Mouse (Mus musculus) heart, embryonic 13.5 days (tissue): ENCODE results near the gene Tmem182. TPM values are rescaled to one million over a fixed set of nuclear protein-coding genes. Genes with fewer than 3 reads are reported as not detected.

Experiments
- ATAC-seq: fragments of 200-750 bp; cut with Nextera tagmentation; 2 replicates; pipeline ENCODE4 v1.8.0; 2017; ENCODE audit warnings: moderate TSS enrichment; ENCODE audit not compliant: insufficient number of reproducible peaks, low FRiP score, low TSS enrichment; ENCODE audit errors: extremely low read depth
- H3K27ac ChIP-seq: fragments of 300-500 bp; sonication (generic); replicated peaks from 2 replicates; pipeline ENCODE4 v1.5.1; 2015; ENCODE audit warnings: moderate library complexity, mild to moderate bottlenecking, inconsistent platforms
- H3K27me3 ChIP-seq: fragments of 300-500 bp; sonication (generic); replicated peaks from 2 replicates; pipeline ENCODE4 v1.6.1; 2015; ENCODE audit warnings: mild to moderate bottlenecking, inconsistent platforms
- H3K36me3 ChIP-seq: fragments of 300-500 bp; sonication (generic); 2 replicates; pipeline ENCODE4 v1.6.1; 2015; ENCODE audit warnings: mild to moderate bottlenecking, inconsistent platforms
- H3K4me1 ChIP-seq: fragments of 300-500 bp; sonication (generic); 2 replicates; pipeline ENCODE4 v1.6.1; 2015; ENCODE audit warnings: inconsistent platforms
- H3K4me2 ChIP-seq: fragments of 300-500 bp; sonication (generic); 2 replicates; pipeline ENCODE4 v1.6.1; 2015; ENCODE audit warnings: inconsistent platforms, mild to moderate bottlenecking, moderate library complexity
- H3K4me3 ChIP-seq: fragments of 300-500 bp; sonication (generic); 2 replicates; pipeline ENCODE4 v1.5.1; 2015; ENCODE audit warnings: moderate library complexity, mild to moderate bottlenecking, inconsistent platforms
- H3K9ac ChIP-seq: fragments of 300-500 bp; sonication (generic); 2 replicates; pipeline ENCODE4 v1.6.1; 2015; ENCODE audit warnings: inconsistent platforms, mild to moderate bottlenecking, moderate library complexity
- H3K9me3 ChIP-seq: fragments of 300-500 bp; sonication (generic); 2 replicates; pipeline ENCODE4 v1.6.1; 2016; ENCODE audit warnings: inconsistent platforms
- WGBS: fragments of 180-500 bp; shearing (Covaris S2); methylation state at CpG from one replicate; pipeline ENCODE4 v1.1.7; 2015; ENCODE audit warnings: mixed read lengths; 5-methylcytosine and 5-hydroxymethylcytosine counted together
- polyA plus RNA-seq: library from polyadenylated mRNA; unstranded; fragments of >200 nt; fragmentation: Nextera tagmentation; extraction: Ambion mirVana; gene quantifications from 2 replicates; pipeline ENCODE4 v1.2.1, GENCODE M21; 2015

The Tmem182 gene
- polyA plus RNA-seq, 1 experiment from 2014 or later = 22.5 TPM

DNA sequence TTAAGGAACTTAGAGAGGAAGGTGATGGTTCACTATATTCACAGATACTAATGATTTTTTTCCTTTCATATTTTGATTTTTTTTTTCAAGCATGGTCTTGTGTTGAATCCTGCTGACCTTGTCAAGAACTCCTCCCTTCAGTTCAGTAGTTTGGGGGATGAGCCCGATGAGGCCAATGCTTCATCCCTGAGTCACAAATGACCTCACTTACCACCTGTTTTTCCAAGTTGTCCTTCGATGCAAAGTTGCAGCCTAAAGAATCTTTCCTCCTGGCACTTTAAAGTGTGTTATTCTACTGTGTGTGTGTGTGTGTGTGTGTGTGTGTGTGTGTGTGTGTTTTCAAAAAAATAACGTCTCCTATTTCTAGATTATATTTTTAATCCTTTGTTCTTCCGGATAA lies 30.1 kb downstream of the Tmem182 start:
- WGBS = 71% methylated on average over 4 of the region's 4 CpGs
- H3K4me1 ChIP-seq = no peaks in the 10 kb centered on the region
- no peaks in the 10 kb centered on the region for H3K27me3 ChIP-seq
- no peak overlapping the region for H3K27ac ChIP-seq
- H3K9me3 ChIP-seq = no peaks in the 10 kb centered on the region
- no peak overlapping the region for H3K9ac ChIP-seq
- H3K4me2 ChIP-seq = no peak overlapping the region
- no peak for ATAC-seq
- H3K36me3 ChIP-seq = 0 out of 2 replicates have a peak, but pooled peaks cover 6% of the 10 kb centered on the region
- H3K4me3 ChIP-seq = no peak overlapping the region

DNA sequence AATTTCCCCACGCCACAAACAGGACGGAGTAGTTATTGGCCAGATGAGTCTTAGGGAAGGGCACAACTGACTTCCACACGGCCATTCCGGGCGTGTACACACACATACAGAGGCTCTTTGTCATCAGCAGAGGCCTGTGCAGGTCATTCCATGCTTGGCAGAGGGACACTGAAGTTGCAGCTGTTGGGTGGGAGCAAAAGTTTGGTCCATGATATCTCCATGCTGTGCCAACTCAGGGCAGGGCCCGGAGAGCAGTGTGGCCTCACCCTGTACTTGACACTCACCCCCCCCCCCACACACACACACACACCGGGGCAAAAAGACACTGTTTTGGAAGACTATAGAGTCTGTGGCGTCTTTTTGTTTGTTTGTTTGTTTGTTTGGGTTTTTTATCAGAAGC lies 35.2 kb downstream of the Tmem182 start:
- ATAC-seq = no peak
- Histone ChIP-seq H3K9ac (no peak overlapping the region), H3K36me3 (0 out of 2 replicates have a peak, but pooled peaks cover 6% of the 10 kb centered on the region), H3K4me1 (peaks cover 17% of the 10 kb centered on the region), H3K4me3 (no peak overlapping the region), H3K27me3 (no peaks in the 10 kb centered on the region), H3K27ac (no peak overlapping the region), H3K4me2 (no peak overlapping the region), H3K9me3 (no peaks in the 10 kb centered on the region)
- WGBS = 85% methylated on average over 8 of the region's 8 CpGs

GRCm38 (mm10) chr1:40841032-40841761 lies 35.8 kb downstream of the Tmem182 start:
- no peak overlapping the region for H3K4me3 ChIP-seq
- peak overlapping the region; percentile 53 for H3K27ac ChIP-seq
- no peak overlapping the region for H3K9ac ChIP-seq

GRCm38 (mm10) chr1:40844616-40845015 lies 39.2 kb downstream of the Tmem182 start:
- no peaks in the 10 kb centered on the region for H3K9me3 ChIP-seq
- H3K27me3 ChIP-seq = no peaks in the 10 kb centered on the region
- no peak overlapping the region for H3K4me3 ChIP-seq
- H3K9ac ChIP-seq = no peak overlapping the region
- peaks cover 27% of the 10 kb centered on the region for H3K4me1 ChIP-seq
- no peak overlapping the region for H3K4me2 ChIP-seq
- no peak for ATAC-seq
- no peaks in the 10 kb centered on the region for H3K36me3 ChIP-seq
- H3K27ac ChIP-seq = no peak overlapping the region

More at GRCm38 (mm10) chr1:40841032-40841761, 35.8 kb downstream of the Tmem182 start:
- H3K4me2 ChIP-seq = no peak overlapping the region
- 58% methylated on average over 5 of the region's 5 CpGs for WGBS
- ATAC-seq = no peak
- no peaks in the 10 kb centered on the region for H3K27me3 ChIP-seq
- H3K36me3 ChIP-seq = 0 out of 2 replicates have a peak, but pooled peaks cover 6% of the 10 kb centered on the region
- H3K9me3 ChIP-seq = no peaks in the 10 kb centered on the region
- peaks cover 17% of the 10 kb centered on the region for H3K4me1 ChIP-seq

GRCm38 (mm10) chr1:40847196-40847938 lies 42.0 kb downstream of the Tmem182 start:
- H3K27ac ChIP-seq = peak overlapping the region; percentile 39; the same call in 1 of the 2 replicates
- no peaks in the 10 kb centered on the region for H3K36me3 ChIP-seq
- no peak overlapping the region for H3K4me2 ChIP-seq
- WGBS = 26% methylated on average over 2 of the region's 2 CpGs
- H3K27me3 ChIP-seq = no peaks in the 10 kb centered on the region
- H3K9ac ChIP-seq = no peak overlapping the region
- ATAC-seq = no peak
- no peaks in the 10 kb centered on the region for H3K9me3 ChIP-seq
- H3K4me3 ChIP-seq = no peak overlapping the region
- peaks cover 13% of the 10 kb centered on the region for H3K4me1 ChIP-seq

DNA sequence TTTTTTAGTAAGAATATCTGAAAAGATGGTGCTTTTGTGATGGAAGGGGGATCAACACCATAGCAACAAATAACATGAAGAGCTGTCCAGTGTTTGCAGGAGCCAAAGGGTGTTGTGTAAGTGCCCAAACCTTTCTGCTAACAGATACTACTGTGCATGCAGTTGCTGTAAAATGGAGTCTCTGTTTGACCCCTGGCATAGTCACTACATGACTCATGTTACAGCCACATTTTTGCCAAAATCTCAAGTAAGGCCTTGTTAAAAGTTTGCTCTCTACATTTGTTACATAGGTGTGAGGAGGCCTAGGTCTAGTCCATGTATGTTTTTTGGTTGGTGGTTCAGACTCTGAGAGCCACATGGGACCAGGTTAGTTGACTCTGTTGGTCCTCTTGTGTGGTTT lies 45.9 kb downstream of the Tmem182 start:
- no peak overlapping the region for H3K27ac ChIP-seq
- H3K4me2 ChIP-seq = no peak overlapping the region
- H3K27me3 ChIP-seq = no peaks in the 10 kb centered on the region
- no peaks in the 10 kb centered on the region for H3K9me3 ChIP-seq
- ATAC-seq = no peak
- no peak overlapping the region for H3K4me3 ChIP-seq
- no peak overlapping the region for H3K9ac ChIP-seq
- peaks cover 14% of the 10 kb centered on the region for H3K4me1 ChIP-seq
- H3K36me3 ChIP-seq = no peaks in the 10 kb centered on the region

- no peak overlapping the region for H3K9ac ChIP-seq
- no peak overlapping the region for H3K4me2 ChIP-seq
- H3K9me3 ChIP-seq = no peaks in the 10 kb centered on the region
- peaks cover 3% of the 10 kb centered on the region; the same call in 1 of the 2 replicates for H3K4me1 ChIP-seq
- H3K36me3 ChIP-seq = no peaks in the 10 kb centered on the region
- H3K4me3 ChIP-seq = no peak overlapping the region
- WGBS = 75% methylated on average over 1 of the region's 1 CpGs
- H3K27me3 ChIP-seq = no peaks in the 10 kb centered on the region
- no peak overlapping the region for H3K27ac ChIP-seq
- ATAC-seq = no peak
Observed at GRCm38 (mm10) chr1:40855268-40855667, 49.9 kb downstream of the Tmem182 start.

- Histone ChIP-seq H3K9ac (no peak overlapping the region), H3K4me3 (no peak overlapping the region), H3K4me2 (no peak overlapping the region), H3K36me3 (no peaks in the 10 kb centered on the region), H3K27ac (no peak overlapping the region), H3K4me1 (peaks cover 3% of the 10 kb centered on the region; the same call in 1 of the 2 replicates), H3K27me3 (no peaks in the 10 kb centered on the region), H3K9me3 (no peaks in the 10 kb centered on the region)
- WGBS = 62% methylated on average over 4 of the region's 4 CpGs
- ATAC-seq = no peak
Observed at GRCm38 (mm10) chr1:40856846-40857636, 51.6 kb downstream of the Tmem182 start.

- H3K9me3 ChIP-seq = no peaks in the 10 kb centered on the region
- H3K27me3 ChIP-seq = no peaks in the 10 kb centered on the region
- no peaks in the 10 kb centered on the region for H3K4me1 ChIP-seq
- H3K4me2 ChIP-seq = no peak overlapping the region
- H3K9ac ChIP-seq = no peak overlapping the region
- H3K4me3 ChIP-seq = no peak overlapping the region
- WGBS = 66% methylated on average over 6 of the region's 6 CpGs
- H3K36me3 ChIP-seq = no peaks in the 10 kb centered on the region
- no peak for ATAC-seq
- H3K27ac ChIP-seq = no peak overlapping the region
Observed at GRCm38 (mm10) chr1:40865043-40865442, 59.6 kb downstream of the Tmem182 start.

GRCm38 (mm10) chr1:40867106-40867505 lies 61.7 kb downstream of the Tmem182 start:
- no peaks in the 10 kb centered on the region for H3K27me3 ChIP-seq
- H3K4me3 ChIP-seq = no peak overlapping the region
- WGBS = 71% methylated on average over 3 of the region's 3 CpGs
- H3K4me2 ChIP-seq = no peak overlapping the region
- no peaks in the 10 kb centered on the region for H3K9me3 ChIP-seq
- H3K27ac ChIP-seq = no peak overlapping the region
- H3K9ac ChIP-seq = no peak overlapping the region
- ATAC-seq = no peak
- no peaks in the 10 kb centered on the region for H3K4me1 ChIP-seq
- H3K36me3 ChIP-seq = no peaks in the 10 kb centered on the region

- Histone ChIP-seq H3K27ac (no peak overlapping the region), H3K36me3 (no peaks in the 10 kb centered on the region), H3K4me1 (no peaks in the 10 kb centered on the region), H3K9ac (no peak overlapping the region), H3K4me3 (no peak overlapping the region), H3K4me2 (no peak overlapping the region), H3K9me3 (no peaks in the 10 kb centered on the region), H3K27me3 (no peaks in the 10 kb centered on the region)
- 72% methylated on average over 2 of the region's 2 CpGs for WGBS
- ATAC-seq = no peak
Observed at GRCm38 (mm10) chr1:40867651-40868050, 62.2 kb downstream of the Tmem182 start.
